Mouse (Mus musculus): Measurements from ENCODE around the gene Gm49403. TPM values are rescaled to one million over a fixed set of nuclear protein-coding genes. Genes with fewer than 3 reads are reported as not detected.
A peak's percentile ranks its signal among the peaks of the same experiment; 100 is the strongest.
"Not testable (repeated sequence)": the region's sequence is repeated elsewhere in the genome, so short reads cannot be mapped to it uniquely, and the experiment has no call there.

The Gm49403 gene
- polyA plus RNA-seq, 1 experiment = not detected

DNA sequence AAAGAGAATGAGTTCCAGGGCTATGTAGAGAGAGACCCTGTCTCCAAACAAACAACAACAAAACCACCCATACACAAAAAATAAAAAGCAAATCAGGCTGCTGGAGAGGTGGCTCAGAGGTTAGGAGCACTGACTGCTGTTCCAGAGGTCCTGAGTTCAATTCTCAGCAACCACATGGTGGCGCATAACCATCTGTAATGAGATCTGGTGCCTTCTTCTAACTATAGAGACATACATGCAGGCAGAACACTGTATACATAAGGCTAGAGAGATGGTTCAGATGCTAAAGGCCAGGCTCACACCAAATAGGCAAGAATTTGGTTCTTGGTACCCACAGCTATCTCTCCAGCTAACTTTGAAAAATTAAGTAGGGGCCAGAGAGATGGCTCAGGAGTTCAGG is 24.7 kb upstream of the Gm49403 start:
- Histone ChIP-seq H3ac (ENCODE audit: control insufficient read depth, insufficient read length, low read depth) (no peak overlapping the region), H3K79me2 (ENCODE audit: control insufficient read depth, insufficient read depth) (no peaks in the 10 kb centered on the region), H3K4me3 (ENCODE audit: insufficient read depth, poor library complexity, severe bottlenecking) (no peak overlapping the region), H3K36me3 (ENCODE audit: control insufficient read depth, insufficient read depth) (no peaks in the 10 kb centered on the region), H3K27me3 (ENCODE audit: control insufficient read depth, insufficient read depth, insufficient read length) (no peaks in the 10 kb centered on the region), H3K79me3 (ENCODE audit: low read depth) (no peaks in the 10 kb centered on the region)
- TF ChIP-seq CEBPB (IDR thresholded peaks at IDR 0.05; ENCODE audit: low read depth) = no peak
- TF ChIP-seq USF1 (IDR thresholded peaks at IDR 0.05; ENCODE audit: low read depth) = no peak
- no peak for TF ChIP-seq MAX (IDR thresholded peaks at IDR 0.05)
- TF ChIP-seq MYOD1 (IDR thresholded peaks at IDR 0.05; ENCODE audit: control insufficient read depth, insufficient read length, low read depth) = no peak
- TF ChIP-seq CTCF (IDR thresholded peaks at IDR 0.05; ENCODE audit: control insufficient read depth, insufficient read depth, insufficient read length) = no peak
- no peak for TF ChIP-seq MYOG (IDR thresholded peaks at IDR 0.05; ENCODE audit: control insufficient read depth, extremely low read depth, insufficient read length)
- no peak for TF ChIP-seq FOSL1 (IDR thresholded peaks at IDR 0.05; ENCODE audit: insufficient read depth, low read length, poor library complexity, severe bottlenecking)

DNA sequence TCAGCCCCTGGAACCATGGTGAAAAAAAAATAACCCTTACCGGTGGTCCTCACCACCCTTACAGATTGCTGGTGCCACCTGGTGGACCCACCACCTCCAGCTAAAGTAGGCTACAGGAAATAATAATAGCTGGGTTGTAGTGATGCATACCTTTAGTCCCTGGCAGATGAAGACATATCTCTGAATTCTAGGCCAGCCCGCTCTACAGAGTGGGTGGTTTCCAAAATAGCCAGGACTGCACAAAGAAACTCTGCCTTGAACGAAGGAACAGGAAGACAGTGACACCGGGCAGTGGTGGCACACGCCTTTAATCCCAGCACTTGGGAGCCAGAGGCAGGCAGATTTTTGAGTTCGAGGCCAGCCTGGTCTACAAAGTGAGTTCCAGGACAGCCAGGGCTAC is 19.5 kb upstream of the Gm49403 start:
- H3K79me2 ChIP-seq (ENCODE audit: control insufficient read depth, insufficient read depth) = no peaks in the 10 kb centered on the region
- no peaks in the 10 kb centered on the region for H3K27me3 ChIP-seq (ENCODE audit: control insufficient read depth, insufficient read depth, insufficient read length)
- H3K79me3 ChIP-seq (ENCODE audit: low read depth) = no peaks in the 10 kb centered on the region
- H3ac ChIP-seq (ENCODE audit: control insufficient read depth, insufficient read length, low read depth) = no peak overlapping the region
- no peaks in the 10 kb centered on the region for H3K36me3 ChIP-seq (ENCODE audit: control insufficient read depth, insufficient read depth)
- TF ChIP-seq FOSL1 (IDR thresholded peaks at IDR 0.05; ENCODE audit: insufficient read depth, low read length, poor library complexity, severe bottlenecking) = no peak
- no peak for TF ChIP-seq CTCF (IDR thresholded peaks at IDR 0.05; ENCODE audit: control insufficient read depth, insufficient read depth, insufficient read length)
- no peak for TF ChIP-seq MYOG (IDR thresholded peaks at IDR 0.05; ENCODE audit: control insufficient read depth, extremely low read depth, insufficient read length)
- TF ChIP-seq CEBPB (IDR thresholded peaks at IDR 0.05; ENCODE audit: low read depth) = no peak
- TF ChIP-seq USF1 (IDR thresholded peaks at IDR 0.05; ENCODE audit: low read depth) = no peak
- no peak for TF ChIP-seq MAX (IDR thresholded peaks at IDR 0.05)
- no peak for TF ChIP-seq MYOD1 (IDR thresholded peaks at IDR 0.05; ENCODE audit: control insufficient read depth, insufficient read length, low read depth)
- H3K4me3 ChIP-seq (ENCODE audit: insufficient read depth, poor library complexity, severe bottlenecking) = no peak overlapping the region

DNA sequence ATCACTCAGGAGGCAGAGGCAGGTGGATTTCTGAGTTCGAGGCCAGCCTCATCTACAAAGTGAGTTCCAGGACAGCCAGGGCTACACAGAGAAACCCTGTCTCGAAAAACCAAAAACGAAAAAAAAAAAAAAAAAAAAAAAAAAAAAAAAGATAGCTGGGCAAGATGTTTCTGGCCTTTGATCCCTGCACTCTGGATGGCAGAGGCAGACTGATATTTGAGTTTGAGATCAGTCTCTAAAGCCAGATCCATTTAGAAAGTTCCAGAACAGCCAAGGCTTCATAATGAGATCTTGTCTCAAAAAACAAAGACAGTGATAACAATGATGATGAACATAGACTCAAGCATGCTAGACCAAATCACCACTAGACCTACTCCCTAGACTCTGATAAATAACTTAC is 13.3 kb upstream of the Gm49403 start:
- not testable (repeated sequence) for H3K4me3 ChIP-seq (ENCODE audit: insufficient read depth, poor library complexity, severe bottlenecking)
- H3K36me3 ChIP-seq (ENCODE audit: control insufficient read depth, insufficient read depth) = peaks cover 24% of the 10 kb centered on the region

GRCm38 (mm10) chr19:8870838-8871237 is 12.9 kb upstream of the Gm49403 start:
- H3K27me3 ChIP-seq (ENCODE audit: control insufficient read depth, insufficient read depth, insufficient read length) = no peaks in the 10 kb centered on the region
- H3ac ChIP-seq (ENCODE audit: control insufficient read depth, insufficient read length, low read depth) = peak overlapping the region; percentile 49
- peaks cover 29% of the 10 kb centered on the region for H3K36me3 ChIP-seq (ENCODE audit: control insufficient read depth, insufficient read depth)
- H3K79me2 ChIP-seq (ENCODE audit: control insufficient read depth, insufficient read depth) = peaks cover 23% of the 10 kb centered on the region
- H3K4me3 ChIP-seq (ENCODE audit: insufficient read depth, poor library complexity, severe bottlenecking) = peak overlapping the region; percentile 84
- H3K79me3 ChIP-seq (ENCODE audit: low read depth) = peaks cover 11% of the 10 kb centered on the region
- no peak for TF ChIP-seq MAX (IDR thresholded peaks at IDR 0.05)
- no peak for TF ChIP-seq CTCF (IDR thresholded peaks at IDR 0.05; ENCODE audit: control insufficient read depth, insufficient read depth, insufficient read length)
- no peak for TF ChIP-seq MYOD1 (IDR thresholded peaks at IDR 0.05; ENCODE audit: control insufficient read depth, insufficient read length, low read depth)
- no peak for TF ChIP-seq CEBPB (IDR thresholded peaks at IDR 0.05; ENCODE audit: low read depth)
- TF ChIP-seq MYOG (IDR thresholded peaks at IDR 0.05; ENCODE audit: control insufficient read depth, extremely low read depth, insufficient read length) = no peak
- TF ChIP-seq USF1 (IDR thresholded peaks at IDR 0.05; ENCODE audit: low read depth) = no peak
- no peak for TF ChIP-seq FOSL1 (IDR thresholded peaks at IDR 0.05; ENCODE audit: insufficient read depth, low read length, poor library complexity, severe bottlenecking)

More for the DNA sequence above, 13.3 kb upstream of the Gm49403 start:
- H3K27me3 ChIP-seq (ENCODE audit: control insufficient read depth, insufficient read depth, insufficient read length); H3ac ChIP-seq (ENCODE audit: control insufficient read depth, insufficient read length, low read depth): not testable (repeated sequence)
- Histone ChIP-seq H3K79me3 (ENCODE audit: low read depth) (peaks cover 11% of the 10 kb centered on the region), H3K79me2 (ENCODE audit: control insufficient read depth, insufficient read depth) (peaks cover 23% of the 10 kb centered on the region)

GRCm38 (mm10) chr19:8871267-8872186 is 12.2 kb upstream of the Gm49403 start, which contains the start of gene Ubxn1:
Ubxn1 (plus strand) TSS chr19:8871496.
- peak within 1 kb of the TSS; percentile 98 for H3ac ChIP-seq (ENCODE audit: control insufficient read depth, insufficient read length, low read depth)
- peaks cover 36% of the 10 kb centered on the region for H3K36me3 ChIP-seq (ENCODE audit: control insufficient read depth, insufficient read depth)
- H3K79me2 ChIP-seq (ENCODE audit: control insufficient read depth, insufficient read depth) = peaks cover 23% of the 10 kb centered on the region
- H3K4me3 ChIP-seq (ENCODE audit: insufficient read depth, poor library complexity, severe bottlenecking) = peak within 1 kb of the TSS; percentile 84
- peaks cover 11% of the 10 kb centered on the region for H3K79me3 ChIP-seq (ENCODE audit: low read depth)
- H3K27me3 ChIP-seq (ENCODE audit: control insufficient read depth, insufficient read depth, insufficient read length) = no peaks in the 10 kb centered on the region
- TF ChIP-seq FOSL1 (IDR thresholded peaks at IDR 0.05; ENCODE audit: insufficient read depth, low read length, poor library complexity, severe bottlenecking) (no peak), CTCF (IDR thresholded peaks at IDR 0.05; ENCODE audit: control insufficient read depth, insufficient read depth, insufficient read length) (no peak), MYOD1 (IDR thresholded peaks at IDR 0.05; ENCODE audit: control insufficient read depth, insufficient read length, low read depth) (no peak), USF1 (IDR thresholded peaks at IDR 0.05; ENCODE audit: low read depth) (peak; percentile 100), MAX (IDR thresholded peaks at IDR 0.05) (peak; percentile 57), MYOG (IDR thresholded peaks at IDR 0.05; ENCODE audit: control insufficient read depth, extremely low read depth, insufficient read length) (no peak), CEBPB (IDR thresholded peaks at IDR 0.05; ENCODE audit: low read depth) (no peak)
